Mouse (Mus musculus) MEL (cell line): ENCODE results near the gene Foxd3. TPM values are rescaled to one million over a fixed set of nuclear protein-coding genes. Genes with fewer than 3 reads are reported as not detected.

Experiments
- DNase-seq: peaks from one replicate; pipeline ENCODE4 v3.0.0; 2011; ENCODE audit warnings: low read depth, low spot score
- H3K27ac ChIP-seq: 2 replicates; pipeline ENCODE4 v1.5.1; 2012; ENCODE audit warnings: low read depth, mild to moderate bottlenecking, control low read depth, low read length, moderate library complexity; ENCODE audit not compliant: control insufficient read depth
- H3K27me3 ChIP-seq, 2 experiments: fragments of 150-350 bp in 1 of 2; sonication (generic) in 1 of 2; 2 replicates each; pipeline ENCODE4 v1.6.1; 2012; ENCODE audit warnings: low read length in 2 of 2, mild to moderate bottlenecking in 2 of 2, improper control_type of control experiment in 1 of 2, moderate library complexity in 1 of 2; ENCODE audit not compliant: insufficient read depth in 2 of 2, control insufficient read depth in 1 of 2
- H3K36me3 ChIP-seq, 2 experiments: 2 replicates each; pipeline ENCODE4 v1.6.1; 2012 to 2014; ENCODE audit warnings: low read length in 2 of 2, improper control_type of control experiment in 1 of 2, inconsistent platforms in 1 of 2, mild to moderate bottlenecking in 1 of 2; ENCODE audit not compliant: insufficient read depth in 2 of 2, control insufficient read depth in 1 of 2
- H3K4me1 ChIP-seq, 2 experiments: fragments of 150-350 bp in 1 of 2; sonication (generic) in 1 of 2; 2 replicates each; pipeline ENCODE4 v1.6.1; 2012; ENCODE audit warnings: low read length in 2 of 2, improper control_type of control experiment in 1 of 2, mild to moderate bottlenecking in 1 of 2; ENCODE audit not compliant: insufficient read depth in 2 of 2, control insufficient read depth in 1 of 2
- H3K4me3 ChIP-seq, 2 experiments: fragments of 150-350 bp in 1 of 2; sonication (generic) in 1 of 2; 2 replicates each; pipeline ENCODE4 v1.5.1; 2012; ENCODE audit warnings: low read depth in 2 of 2, low read length in 2 of 2, mild to moderate bottlenecking in 2 of 2, moderate library complexity in 2 of 2, control low read depth in 1 of 2, improper control_type of control experiment in 1 of 2; ENCODE audit not compliant: control insufficient read depth in 1 of 2, insufficient read depth in 1 of 2
- H3K79me2 ChIP-seq: 2 replicates; pipeline ENCODE4 v1.6.1; 2012; ENCODE audit warnings: mild to moderate bottlenecking, low read length, moderate library complexity; ENCODE audit not compliant: control insufficient read depth, poor library complexity, insufficient read depth
- H3K9ac ChIP-seq: 2 replicates; pipeline ENCODE4 v1.6.1; 2012; ENCODE audit warnings: low read depth, mild to moderate bottlenecking, control low read depth, low read length, moderate library complexity; ENCODE audit not compliant: control insufficient read depth, poor library complexity, severe bottlenecking
- H3K9me3 ChIP-seq: fragments of 150-350 bp; sonication (generic); replicated peaks from 2 replicates; pipeline ENCODE4 v1.6.1; 2012; ENCODE audit warnings: mild to moderate bottlenecking, low read length, improper control_type of control experiment, moderate library complexity; ENCODE audit not compliant: insufficient read depth
- BHLHE40 ChIP-seq: IDR thresholded peaks from 2 replicates; pipeline ENCODE4 v1.6.1; 2012; ENCODE audit warnings: low read depth, mild to moderate bottlenecking, inconsistent platforms, low read length, improper control_type of control experiment, borderline replicate concordance
- E2F4 ChIP-seq: IDR thresholded peaks from 2 replicates; pipeline ENCODE4 v1.6.1; 2011; ENCODE audit warnings: low read depth, low read length, improper control_type of control experiment, borderline replicate concordance
- MAX ChIP-seq: IDR thresholded peaks from 2 replicates; pipeline ENCODE4 v1.6.1; 2011; ENCODE audit warnings: low read length, improper control_type of control experiment
- MXI1 ChIP-seq: IDR thresholded peaks from 2 replicates; pipeline ENCODE4 v1.6.1; 2011; ENCODE audit warnings: mild to moderate bottlenecking, low read depth, low read length, improper control_type of control experiment
- MYB ChIP-seq: IDR thresholded peaks from 2 replicates; pipeline ENCODE4 v1.6.1; 2011; ENCODE audit warnings: mild to moderate bottlenecking, low read depth, low read length, improper control_type of control experiment
- MYC ChIP-seq: IDR thresholded peaks from 2 replicates; pipeline ENCODE4 v1.6.1; 2011; ENCODE audit warnings: low read depth, mild to moderate bottlenecking, low read length, improper control_type of control experiment, moderate library complexity
- POLR2A ChIP-seq, 2 experiments: IDR thresholded peaks; 2 replicates each; pipeline ENCODE4 v1.6.1; 2011 to 2012; ENCODE audit warnings: low read length in 2 of 2, mild to moderate bottlenecking in 2 of 2, control low read depth in 1 of 2, improper control_type of control experiment in 1 of 2, low read depth in 1 of 2, moderate library complexity in 1 of 2; ENCODE audit not compliant: control insufficient read depth in 1 of 2, insufficient read depth in 1 of 2, poor library complexity in 1 of 2
- POLR2AphosphoS2 ChIP-seq: IDR thresholded peaks from 2 replicates; pipeline ENCODE4 v1.6.1; 2011; ENCODE audit warnings: low read length, improper control_type of control experiment
- RAD21 ChIP-seq: IDR thresholded peaks from 2 replicates; pipeline ENCODE4 v1.6.1; 2011; ENCODE audit warnings: mild to moderate bottlenecking, low read depth, low read length, improper control_type of control experiment
- SMC3 ChIP-seq: IDR thresholded peaks from 2 replicates; pipeline ENCODE4 v1.6.1; 2011; ENCODE audit warnings: low read depth, low read length, improper control_type of control experiment
- ZNF384 ChIP-seq: IDR thresholded peaks from 2 replicates; pipeline ENCODE4 v1.6.1; 2012; ENCODE audit warnings: low read depth, mild to moderate bottlenecking, inconsistent platforms, low read length, improper control_type of control experiment
- polyA plus RNA-seq, 2 experiments: library from polyadenylated mRNA; stranded (reverse) in 1 of 2; unstranded in 1 of 2; fragments of >175 nt in 1 of 2; fragments of >200 nt in 1 of 2; gene quantifications; 2 replicates each; pipeline versions ENCODE4 v1.2.1 to v1.2.4; 2012; ENCODE audit warnings: low replicate concordance in 2 of 2, low read depth in 1 of 2; ENCODE audit not compliant: insufficient read length in 2 of 2, insufficient read depth in 1 of 2, missing spikeins in 1 of 2
- total RNA-seq: library from RNA; depleted of rRNA; stranded (reverse); fragments of 300-350 nt; gene quantifications from 2 replicates; pipeline ENCODE4 v1.2.3, GENCODE M21; 2012

Foxd3 gene
- total and polyA plus RNA-seq, 3 experiments = not detected

DNA sequence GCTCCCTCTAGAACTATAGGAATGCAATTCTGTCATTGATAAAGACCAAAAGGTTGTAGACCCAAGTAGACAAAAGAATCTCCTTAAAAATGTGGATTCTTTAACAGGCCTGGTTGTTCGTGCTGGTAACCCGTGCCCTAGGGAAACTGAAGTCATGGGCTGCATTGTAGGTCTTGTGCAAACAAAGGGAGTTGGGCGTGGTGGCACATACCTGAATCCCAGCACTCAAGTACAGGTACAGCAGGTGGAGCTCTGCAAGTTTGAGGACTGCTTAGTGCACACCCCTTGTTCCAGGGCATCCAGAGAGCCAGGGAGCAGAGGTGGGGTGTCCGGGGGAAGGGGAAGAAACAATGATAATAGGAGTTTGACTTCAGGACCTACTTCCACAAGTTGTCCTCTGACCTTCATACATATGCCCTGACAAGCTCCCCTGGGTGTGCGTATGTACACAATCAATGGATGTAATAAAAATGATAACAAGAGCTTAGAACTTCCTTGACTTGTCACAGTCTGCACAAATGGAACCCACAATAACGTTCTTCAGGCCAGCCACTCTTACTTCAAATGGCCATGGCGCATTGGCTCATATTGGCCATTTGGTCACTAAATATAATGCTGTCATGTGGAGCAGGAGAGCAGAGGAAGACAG is 14.2 kb downstream of the Foxd3 start:
- no peak overlapping the region for H3K4me3 ChIP-seq
- H3K9me3 ChIP-seq = no peaks in the 10 kb centered on the region
- no peaks in the 10 kb centered on the region for H3K79me2 ChIP-seq
- TF ChIP-seq MYB = no peak
- no peak for TF ChIP-seq POLR2A (IDR thresholded peaks at IDR 0.05; ENCODE audit: control insufficient read depth in 1 of 2, insufficient read depth in 1 of 2, low read depth in 1 of 2, low read length in 2 of 2, poor library complexity in 1 of 2)
- TF ChIP-seq, all 39 proteins: peak for 0
- no peaks in the 10 kb centered on the region for H3K4me1 ChIP-seq
- no peaks in the 10 kb centered on the region for H3K27me3 ChIP-seq
- no peaks in the 10 kb centered on the region for H3K36me3 ChIP-seq
- no peak overlapping the region for H3K27ac ChIP-seq
- H3K9ac ChIP-seq = no peak overlapping the region
- no peak for DNase-seq

GRCm38 (mm10) chr4:99675191-99675590 is 19.1 kb downstream of the Foxd3 start:
- H3K79me2 ChIP-seq = no peaks in the 10 kb centered on the region
- H3K27ac ChIP-seq = no peak overlapping the region
- no peak for DNase-seq
- no peaks in the 10 kb centered on the region for H3K36me3 ChIP-seq
- no peak overlapping the region for H3K9ac ChIP-seq
- TF ChIP-seq BHLHE40 = no peak
- TF ChIP-seq MXI1 = no peak
- TF ChIP-seq POLR2A (IDR thresholded peaks at IDR 0.05; ENCODE audit: control insufficient read depth in 1 of 2, insufficient read depth in 1 of 2, low read depth in 1 of 2, low read length in 2 of 2, poor library complexity in 1 of 2) = no peak
- no peak for TF ChIP-seq E2F4
- no peak for TF ChIP-seq SMC3
- no peak for TF ChIP-seq RAD21
- no peak for TF ChIP-seq ZNF384
- TF ChIP-seq, all 39 proteins: peak for 0
- no peaks in the 10 kb centered on the region for H3K27me3 ChIP-seq
- H3K4me3 ChIP-seq = no peak overlapping the region
- no peaks in the 10 kb centered on the region for H3K4me1 ChIP-seq
- H3K9me3 ChIP-seq = no peaks in the 10 kb centered on the region

DNA sequence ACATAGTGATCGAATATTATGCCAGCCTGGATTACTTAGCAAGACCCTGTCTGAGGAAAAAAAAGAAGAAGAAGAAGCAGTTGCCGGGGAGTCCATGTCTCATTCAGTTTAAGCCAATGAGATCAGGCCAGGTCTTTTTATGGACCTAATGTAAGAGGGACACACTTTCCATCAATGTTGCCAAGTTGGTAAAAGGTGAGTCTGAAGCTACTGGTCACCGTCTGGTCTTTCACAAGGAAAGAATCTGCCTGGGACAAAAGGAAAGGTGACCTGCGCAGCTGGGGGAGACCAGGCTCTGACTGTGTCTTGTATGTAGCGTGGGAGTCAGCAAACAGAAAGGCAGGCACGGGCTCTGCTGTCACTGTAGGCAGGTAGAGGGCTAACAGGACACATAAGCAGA is 27.8 kb downstream of the Foxd3 start:
- Histone ChIP-seq H3K27ac (no peak overlapping the region), H3K4me3 (no peak overlapping the region), H3K79me2 (no peaks in the 10 kb centered on the region), H3K9me3 (no peaks in the 10 kb centered on the region), H3K27me3 (no peaks in the 10 kb centered on the region), H3K9ac (no peak overlapping the region), H3K4me1 (no peaks in the 10 kb centered on the region), H3K36me3 (no peaks in the 10 kb centered on the region)
- TF ChIP-seq MXI1 = no peak
- no peak for TF ChIP-seq MYC
- no peak for TF ChIP-seq MAX
- no peak for TF ChIP-seq POLR2AphosphoS2
- no peak for DNase-seq
